Mouse (Mus musculus) lung, adult 18-20 months (tissue): Measurements from ENCODE around the gene Ppm1k.
"Not testable (repeated sequence)": the region's sequence is repeated elsewhere in the genome, so short reads cannot be mapped to it uniquely, and the experiment has no call there.

Experiments used
- DNase-seq, 2 experiments: peaks; one replicate each; pipeline ENCODE4 v3.0.0; 2022; ENCODE audit warnings: mixed read lengths in 2 of 2

Gene Ppm1k

DNA sequence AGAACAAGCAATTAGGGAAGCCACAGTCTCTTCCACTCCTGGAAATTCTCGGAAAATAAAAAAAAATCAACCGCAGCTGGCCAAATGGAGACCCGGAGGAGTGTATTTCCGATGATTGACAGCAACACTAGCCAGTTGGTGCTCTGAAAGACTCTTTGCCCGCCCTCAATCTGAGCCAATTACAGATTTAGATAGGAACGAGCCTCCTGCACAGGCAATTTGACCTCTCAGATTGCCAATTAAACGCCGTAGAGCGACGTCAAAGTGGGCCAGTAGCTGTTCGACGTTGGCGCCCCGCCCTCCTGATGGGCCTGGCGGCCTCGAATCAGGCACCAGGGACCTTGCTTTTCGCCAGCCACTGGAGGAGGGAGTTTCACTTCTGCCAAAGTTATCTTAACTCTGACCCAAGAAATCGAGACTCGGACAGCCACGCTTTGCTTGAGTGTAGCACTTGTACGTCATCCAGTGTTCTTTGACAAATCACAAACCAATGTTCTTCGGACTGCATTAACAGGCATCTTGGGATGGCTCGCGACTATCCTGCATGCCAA is at the start of gene Ppm1k:
TSS of gene Ppm1k (minus strand) at position 83 of the 551 bp plus-strand sequence.
- DNase-seq, result peak; percentile 100

DNA sequence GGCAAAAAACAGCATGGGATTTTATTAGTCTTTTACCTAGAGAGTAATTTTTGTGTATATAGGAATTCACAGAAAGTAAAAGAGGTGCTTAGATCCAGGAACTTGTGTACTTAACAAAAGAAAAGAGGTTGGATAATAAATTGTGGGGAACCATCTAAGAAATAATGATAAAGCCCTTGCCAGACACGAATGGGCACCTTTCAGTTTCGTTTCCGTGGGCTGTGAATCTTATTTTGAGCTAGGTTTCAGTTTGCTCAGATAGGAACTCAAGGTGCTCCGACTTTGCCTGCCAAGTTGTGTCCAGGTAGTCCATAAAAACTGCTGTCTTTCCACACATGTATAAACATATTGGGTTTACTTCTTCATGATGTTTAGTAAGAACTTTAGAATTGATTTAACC is 47.1 kb upstream of the Ppm1k start:
- peak in 1 of 2 experiments; percentile 30 for DNase-seq

DNA sequence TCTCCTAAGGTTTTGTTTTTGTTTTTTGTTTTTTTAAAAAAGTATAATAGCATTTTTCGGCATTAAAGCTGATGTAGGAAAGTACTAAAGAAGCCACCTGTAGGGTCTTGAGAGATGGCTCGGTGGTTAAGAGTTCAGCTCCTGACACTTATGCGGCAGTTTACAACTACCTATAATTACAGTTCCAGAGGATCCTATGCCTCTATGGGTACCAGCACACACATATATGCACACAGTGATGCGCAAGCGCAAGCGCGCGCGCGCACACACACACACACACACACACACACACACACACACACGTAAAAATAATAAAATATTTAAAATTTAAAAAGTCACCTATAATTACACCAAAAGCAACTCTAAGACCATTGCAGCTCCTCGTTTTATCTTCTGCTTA is 46.3 kb upstream of the Ppm1k start:
- DNase-seq, result no peak

DNA sequence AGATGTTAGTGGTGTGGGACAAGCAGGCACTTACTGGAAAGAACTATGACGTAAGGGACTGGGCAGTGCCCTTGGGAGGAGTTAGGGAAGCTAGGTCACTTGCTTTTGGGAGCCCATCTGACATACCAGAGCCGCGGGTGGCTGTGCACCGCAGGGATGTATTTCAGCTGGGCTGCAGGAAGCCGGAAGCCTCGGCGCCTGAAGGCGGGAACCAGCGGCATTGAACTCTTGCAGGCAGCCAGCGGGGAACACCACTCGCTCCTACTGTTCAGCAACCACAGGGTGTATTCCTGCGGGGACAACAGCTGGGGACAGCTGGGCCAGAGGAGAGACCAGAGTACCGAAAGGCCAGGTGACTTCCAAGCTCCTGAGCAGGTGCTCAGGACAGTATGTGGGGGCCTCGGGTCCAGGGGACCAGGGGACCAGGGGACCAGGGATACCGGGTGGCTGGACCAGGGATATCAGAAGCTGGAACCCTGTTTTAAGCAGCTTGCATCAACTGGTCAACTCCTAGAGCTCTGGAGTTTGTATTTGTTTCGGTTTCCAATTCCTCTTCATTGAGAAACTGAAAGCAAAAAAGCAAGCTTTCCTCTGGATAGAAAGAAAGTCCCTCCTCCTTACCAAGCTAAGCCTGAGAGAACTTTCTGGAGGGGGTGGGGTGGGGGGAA is 45.7 kb upstream of the Ppm1k start, which contains the start of gene Herc6:
TSS of gene Herc6 (plus strand) at position 120 of the 668 bp plus-strand sequence.
- DNase-seq, result peak; percentile 87 to 88

DNA sequence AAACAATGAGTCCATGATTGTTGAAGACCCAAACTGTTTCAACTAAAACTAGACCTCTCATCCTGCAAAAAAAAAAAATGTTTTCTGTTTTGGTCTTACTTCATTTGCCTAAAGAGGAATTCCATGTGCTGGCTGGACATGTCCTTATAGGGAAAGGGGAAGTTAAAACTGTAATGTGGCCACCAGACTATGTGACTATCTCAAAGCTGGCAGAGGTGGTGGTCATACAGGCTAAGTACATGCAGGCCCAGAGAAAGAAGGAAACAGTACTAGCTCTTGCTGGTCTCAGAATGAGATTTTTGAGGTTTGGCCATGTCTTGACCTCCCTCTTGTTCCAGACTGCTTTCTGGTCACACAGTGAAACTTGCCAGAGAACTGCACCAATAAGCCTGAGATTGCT is 36.3 kb upstream of the Ppm1k start:
- DNase-seq, result no peak

DNA sequence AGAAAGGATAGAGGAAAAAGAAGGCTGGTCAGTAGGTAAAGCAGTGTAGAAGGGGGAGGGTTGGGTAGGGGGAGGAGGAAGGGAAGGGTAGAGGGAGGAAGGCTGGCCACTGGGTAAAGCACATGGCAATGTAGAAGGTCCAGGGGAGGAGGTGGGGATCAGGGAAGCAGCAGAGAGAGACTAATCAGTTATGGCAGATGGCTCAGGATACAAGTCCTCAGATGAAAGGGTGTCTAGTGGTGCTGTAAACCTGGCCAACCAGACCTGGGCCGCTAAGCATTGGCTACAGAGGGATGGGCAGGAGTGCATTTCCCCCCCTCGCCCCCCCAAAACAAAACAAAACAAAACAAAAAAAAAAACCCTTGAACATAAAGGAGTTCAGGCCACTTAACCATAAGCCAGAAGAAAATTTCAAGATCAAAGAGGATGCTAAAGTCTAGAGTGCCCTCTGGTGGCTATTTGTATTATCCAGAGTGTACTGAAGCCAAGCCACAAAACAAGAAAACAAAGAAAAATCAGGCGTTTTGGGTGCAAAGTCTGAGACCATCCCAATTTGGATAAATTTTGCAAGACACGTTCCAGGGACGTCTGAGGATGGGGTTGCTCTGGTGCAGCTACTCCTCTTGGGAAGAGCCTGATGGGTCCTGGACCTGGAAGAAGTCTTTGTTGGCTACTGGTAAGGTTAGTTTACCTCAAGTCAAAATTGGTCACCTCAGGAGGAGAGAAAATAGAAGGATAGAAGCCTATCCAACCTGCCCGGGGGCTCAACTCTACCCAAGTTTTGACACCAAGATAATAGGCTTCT is 35.1 kb upstream of the Ppm1k start:
- DNase-seq, result peak in 1 of 2 experiments; percentile 43

DNA sequence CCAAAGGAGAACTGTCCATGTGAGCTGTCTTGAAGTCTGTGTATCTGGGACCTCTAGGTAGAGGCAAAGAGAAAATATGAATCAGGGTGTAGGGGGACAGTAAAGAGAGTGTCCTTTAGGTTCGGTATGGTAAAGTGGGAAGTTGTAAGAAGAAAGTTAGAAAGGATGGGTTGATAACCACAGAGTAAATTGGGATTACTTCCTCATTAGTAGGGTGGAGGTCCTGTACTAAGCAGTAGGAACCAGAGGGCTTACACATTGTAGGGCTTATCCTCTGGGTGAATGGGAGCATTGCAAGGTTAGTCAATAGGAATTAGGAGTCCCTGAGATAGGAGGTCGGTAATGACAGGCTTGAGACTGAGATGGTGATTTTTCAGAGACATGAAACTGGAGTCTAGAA is 32.4 kb upstream of the Ppm1k start:
- no peak for DNase-seq

DNA sequence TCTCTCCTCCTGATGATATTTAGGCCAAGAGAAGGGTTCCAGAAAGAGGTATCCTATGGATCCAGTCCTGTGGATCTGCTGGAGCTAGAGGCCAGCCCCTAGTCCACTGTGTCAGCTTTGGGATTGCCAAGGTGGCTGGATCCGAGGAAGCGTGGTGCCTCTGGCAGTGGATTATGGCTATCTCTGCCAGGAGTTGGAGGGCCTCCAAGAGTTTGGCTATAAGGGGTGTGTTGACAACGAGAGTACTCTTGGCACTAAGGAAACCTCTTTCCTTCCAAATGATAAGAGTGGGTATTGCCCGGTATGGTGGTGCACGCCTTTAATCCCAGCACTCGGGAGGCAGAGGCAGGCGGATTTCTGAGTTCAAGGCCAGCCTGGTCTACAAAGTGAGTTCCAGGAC is 30.2 kb upstream of the Ppm1k start:
- DNase-seq, result no peak

DNA sequence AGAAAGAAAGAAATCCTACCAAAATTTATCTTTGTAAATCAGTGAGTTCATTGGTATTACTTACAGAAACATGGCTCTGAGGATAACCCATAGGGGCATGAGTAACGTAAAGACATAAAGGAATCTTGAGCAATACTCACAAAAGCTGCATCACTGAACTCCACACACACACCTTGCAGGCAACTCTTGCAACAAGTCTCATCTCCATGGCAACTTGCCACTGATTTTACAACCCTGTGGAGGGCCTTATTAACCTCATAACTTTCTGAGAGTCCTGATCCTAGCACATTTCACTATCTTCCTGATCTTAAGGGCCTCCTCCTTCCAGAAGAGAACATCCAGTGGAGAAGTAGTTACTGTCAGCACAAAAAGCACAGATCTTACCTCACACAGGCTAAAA is 28.2 kb upstream of the Ppm1k start:
- no peak for DNase-seq

DNA sequence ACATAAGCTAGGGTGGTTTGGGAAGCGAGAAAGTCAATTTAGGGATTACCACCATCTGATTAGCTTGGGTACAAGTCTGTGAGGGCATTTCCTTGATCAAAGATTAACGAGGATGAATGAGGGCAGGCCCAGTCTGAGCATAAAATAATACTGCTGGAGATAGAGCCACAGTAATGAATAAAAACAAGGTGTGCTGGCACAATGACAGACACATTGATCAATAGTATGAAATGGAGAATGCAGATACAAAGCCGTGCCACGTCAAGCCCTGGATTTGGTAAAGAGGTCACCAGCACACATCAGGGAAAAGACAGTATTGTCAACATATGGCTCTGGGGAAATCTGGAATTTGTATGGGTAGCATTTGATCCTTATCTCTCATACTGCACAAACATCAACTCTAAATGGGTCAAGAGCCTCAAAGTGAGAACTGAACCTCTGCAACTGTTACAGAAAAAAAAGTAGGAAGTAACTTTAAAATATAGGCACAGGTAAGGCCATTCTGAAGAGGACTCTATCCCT is 22.6 kb upstream of the Ppm1k start:
- no peak for DNase-seq

DNA sequence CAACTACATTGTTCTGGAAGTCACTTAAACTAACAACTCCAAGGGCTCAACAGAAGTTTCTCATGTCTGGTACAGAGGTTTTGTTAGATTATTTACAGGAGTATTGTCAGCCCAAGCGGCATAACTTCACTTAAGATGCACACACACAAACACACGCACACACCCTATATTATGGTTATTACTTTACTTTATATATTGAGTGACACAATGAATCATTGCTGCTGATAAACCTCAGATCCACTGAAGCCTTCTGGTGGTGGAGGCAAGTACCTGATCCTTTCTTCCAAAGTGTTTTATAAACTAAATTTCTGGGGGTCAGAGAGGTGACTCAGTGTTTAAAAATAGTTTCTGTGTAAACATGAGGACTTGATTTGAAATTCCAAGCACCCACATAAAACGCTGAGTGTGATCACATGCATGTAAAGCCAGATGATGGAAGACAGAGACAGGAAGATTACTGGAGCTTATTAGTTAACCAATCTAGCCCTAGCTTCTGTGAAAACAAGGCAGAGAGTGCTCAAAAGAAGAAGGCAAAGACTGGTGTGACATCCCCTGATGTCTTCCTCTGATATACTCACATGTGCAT is 16.0 kb upstream of the Ppm1k start:
- DNase-seq, result no peak

DNA sequence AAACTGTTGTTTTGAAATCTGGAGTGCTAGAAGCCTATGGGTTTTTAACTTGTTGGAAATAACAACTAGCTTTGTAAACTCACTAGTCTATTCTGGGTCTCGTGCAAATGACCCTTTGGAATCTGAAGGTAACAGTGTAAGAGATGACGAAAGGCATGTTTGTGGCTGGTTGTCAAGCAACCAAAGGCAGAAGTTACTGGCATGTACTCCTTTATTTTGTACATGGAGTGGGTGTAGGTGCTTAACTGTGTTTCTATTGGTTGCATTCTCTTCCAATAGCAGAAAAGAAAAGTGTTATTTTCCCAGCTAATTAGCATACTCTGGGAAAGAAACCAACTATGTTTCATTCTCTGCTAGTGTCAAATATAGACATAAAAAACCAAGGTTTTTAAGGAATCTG is 9.6 kb upstream of the Ppm1k start:
- peak; percentile 22 to 62 for DNase-seq

DNA sequence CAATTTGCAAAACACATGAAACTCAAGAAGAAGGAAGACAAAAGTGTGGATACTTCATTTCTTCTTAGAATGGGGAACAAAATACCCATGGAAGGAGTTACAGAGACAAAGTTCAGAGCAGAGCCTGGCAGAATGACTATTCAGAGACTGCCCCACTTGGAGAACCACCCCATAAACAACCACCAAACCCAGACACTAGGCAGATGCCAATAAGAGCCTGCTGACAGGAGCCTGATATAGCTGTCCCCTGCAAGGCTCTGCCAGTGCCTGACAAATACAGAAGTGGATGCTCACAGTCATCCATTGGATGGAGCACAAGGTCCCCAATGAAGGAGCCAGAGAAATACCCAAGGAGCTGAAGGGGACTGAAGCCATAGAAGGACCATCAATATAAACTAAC is 8.3 kb upstream of the Ppm1k start:
- DNase-seq, result not testable (repeated sequence)

DNA sequence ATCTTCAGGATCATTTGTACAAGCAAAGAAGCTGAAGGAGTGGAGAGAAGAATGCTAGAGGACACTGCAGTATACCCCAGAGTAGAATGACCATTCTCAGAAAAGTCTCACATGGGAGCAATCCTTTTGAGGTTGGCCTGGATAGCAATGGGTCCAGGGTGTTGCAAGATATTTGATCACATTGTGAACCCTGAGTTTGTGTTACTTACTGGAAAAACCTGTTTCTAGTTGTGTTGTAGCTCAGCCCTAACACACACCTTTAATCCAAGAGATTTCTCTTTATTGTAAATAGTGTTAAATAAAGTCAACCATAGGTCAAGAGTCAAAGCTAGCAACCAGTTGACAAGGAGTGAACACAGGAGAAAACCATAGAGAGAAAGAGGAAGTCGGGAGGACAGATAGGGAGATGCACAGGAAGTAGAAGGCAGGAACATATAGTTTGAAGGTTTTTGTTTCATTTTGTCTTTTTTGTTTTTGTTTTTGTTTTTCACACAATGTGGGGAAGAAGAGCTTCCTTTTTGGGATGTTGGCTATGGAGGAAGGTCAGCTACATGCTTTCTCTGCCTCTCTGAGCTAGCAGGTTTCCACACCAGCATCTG is 6.6 kb upstream of the Ppm1k start:
- DNase-seq, result no peak

DNA sequence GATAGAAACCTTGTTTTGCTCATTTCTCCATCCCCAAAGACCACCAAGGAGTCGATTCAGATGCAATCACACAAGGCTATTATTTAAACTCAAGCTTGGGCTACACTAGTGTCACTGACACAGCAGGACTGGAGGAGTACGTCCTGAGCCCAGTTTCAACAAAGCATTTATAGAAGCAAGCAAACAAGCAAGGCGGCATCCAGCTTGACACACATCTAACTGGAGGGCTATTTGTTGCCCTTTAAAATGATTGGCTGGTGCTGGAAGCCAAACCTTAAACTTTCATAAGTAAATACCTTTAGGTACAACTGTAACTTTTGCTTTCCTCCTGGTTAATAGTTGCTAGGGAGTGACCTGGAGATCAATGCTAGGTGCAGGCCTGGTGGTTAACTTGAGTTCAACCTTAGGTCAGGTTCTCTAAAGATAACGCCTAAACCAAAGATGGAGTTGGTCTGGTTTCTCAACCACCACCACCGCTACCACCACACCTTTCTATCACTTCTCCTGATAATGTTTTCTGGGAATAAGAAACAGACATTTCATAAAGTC is 5.8 kb upstream of the Ppm1k start:
- DNase-seq, result peak in 1 of 2 experiments; percentile 13

DNA sequence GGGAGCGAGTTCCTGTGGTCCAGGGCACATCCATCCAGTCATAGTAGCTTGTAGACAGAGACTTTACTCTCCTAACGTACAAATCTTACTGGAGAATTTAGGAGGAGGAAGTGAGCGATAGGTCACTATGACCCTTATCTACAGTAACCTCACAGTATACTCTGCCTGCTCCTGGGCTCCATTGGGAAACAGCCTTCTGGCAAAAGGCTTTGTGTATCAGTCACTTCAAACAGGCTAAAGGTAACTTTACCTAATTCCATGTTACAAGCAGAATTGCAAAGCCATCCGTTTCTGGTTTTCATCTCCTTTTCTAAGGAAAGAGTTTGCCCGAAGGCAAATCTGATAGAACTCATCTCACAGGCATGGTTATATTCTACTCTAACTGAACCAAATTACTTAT is 2.6 kb upstream of the Ppm1k start:
- no peak for DNase-seq

DNA sequence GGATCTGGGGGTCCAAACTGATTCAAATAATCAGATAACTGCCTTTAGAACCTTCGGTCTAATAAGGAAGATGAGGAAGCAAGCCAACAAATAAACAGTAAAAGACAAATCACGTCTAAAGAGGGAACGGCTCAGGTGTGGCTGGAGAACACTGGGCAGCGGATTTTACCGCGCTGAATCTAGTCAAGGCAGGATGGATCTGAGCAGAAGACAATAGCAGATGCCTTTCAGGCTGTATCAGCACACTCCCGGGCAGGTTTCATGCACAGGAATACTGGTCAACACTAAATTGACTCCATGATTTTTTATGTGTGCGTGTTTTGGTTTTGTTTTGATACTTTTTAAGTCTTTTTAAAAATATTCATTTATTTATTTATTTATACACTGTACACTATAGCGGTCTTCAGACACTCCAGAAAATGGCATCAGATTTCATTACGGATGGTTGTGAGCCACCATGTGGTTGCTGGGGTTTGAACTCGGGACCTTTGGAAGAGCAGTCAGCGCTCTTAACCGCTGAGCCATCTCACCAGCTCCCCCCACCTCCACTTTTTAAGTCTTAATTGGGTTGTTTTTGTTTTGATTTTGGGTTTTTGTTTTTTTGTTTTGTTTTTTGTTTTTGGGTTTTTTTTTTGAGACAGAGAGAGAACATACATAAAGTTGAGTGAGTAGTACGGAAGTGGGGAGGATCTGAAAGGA is 852 bp upstream of the Ppm1k start:
- DNase-seq, result peak in 1 of 2 experiments; percentile 15

DNA sequence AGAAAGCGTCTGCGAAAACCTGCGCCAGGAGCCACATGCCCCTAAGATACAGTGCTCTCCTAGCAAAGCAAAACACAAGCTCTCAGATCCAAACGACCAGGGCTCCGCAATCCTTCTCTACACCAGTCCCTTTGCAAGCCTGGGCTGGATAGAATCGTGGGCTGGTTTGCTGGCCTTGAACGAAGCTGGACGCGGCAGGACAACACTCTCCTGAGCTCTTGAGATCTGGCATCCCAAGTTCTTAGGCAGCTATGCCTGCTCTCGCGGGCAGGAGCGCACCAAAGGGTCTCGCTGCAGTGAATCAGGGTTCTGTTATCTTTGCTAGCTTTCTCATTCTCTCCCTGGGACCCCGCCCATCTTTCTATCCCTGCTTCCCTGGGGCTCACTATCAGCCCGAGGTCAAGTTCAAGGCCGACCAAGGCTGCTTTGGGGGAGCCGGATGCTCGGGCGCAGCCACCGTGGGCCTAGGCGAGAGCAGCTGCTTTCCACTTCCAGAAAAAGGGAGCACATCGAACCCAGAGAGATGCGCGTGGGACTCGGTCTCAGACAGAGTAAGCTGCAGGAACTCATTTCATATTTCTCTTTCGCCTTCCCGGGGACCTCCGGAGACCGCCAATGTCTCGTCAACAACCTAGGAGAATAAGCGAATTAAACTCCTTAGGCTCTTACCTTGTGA is 519 bp downstream of the Ppm1k start:
- DNase-seq, result peak; percentile 33 to 35

DNA sequence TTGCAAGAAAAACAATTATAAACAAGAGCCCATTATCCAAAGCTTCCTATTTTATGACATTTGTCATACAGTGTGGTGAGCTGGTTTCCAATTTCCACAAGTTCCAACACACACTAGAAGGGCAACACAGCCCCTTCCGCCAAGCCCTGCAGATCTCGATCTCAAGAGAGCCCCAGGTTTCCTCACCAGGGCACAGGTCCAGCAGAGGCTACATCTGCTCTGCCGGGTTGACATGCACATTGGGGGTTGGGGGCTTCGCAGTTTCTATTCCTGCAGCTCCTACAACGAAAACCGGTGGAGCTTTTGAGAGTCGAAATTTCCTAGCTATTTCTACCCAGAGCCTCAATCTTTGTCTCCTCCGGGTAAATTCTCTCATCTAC is 1.0 kb downstream of the Ppm1k start:
- peak; percentile 17 to 26 for DNase-seq

DNA sequence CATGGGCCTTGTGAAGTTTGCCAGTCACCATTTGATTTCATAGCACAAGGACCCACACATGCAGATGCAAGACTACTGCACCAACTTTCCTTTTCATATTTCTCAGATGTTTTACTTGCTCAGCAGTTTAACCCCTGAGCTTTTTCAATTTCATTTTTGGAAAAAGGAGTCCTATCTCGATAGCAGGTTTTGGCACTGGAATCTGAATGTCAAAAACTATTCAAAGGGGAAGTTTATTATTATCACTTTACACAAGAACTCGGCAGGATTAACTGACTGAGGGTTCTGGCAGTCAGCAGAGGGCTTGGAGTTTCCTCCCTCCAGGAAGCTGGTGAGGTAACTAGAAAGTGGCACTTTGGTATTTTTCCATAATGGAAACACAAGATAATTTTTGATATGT is 1.9 kb downstream of the Ppm1k start:
- no peak for DNase-seq

DNA sequence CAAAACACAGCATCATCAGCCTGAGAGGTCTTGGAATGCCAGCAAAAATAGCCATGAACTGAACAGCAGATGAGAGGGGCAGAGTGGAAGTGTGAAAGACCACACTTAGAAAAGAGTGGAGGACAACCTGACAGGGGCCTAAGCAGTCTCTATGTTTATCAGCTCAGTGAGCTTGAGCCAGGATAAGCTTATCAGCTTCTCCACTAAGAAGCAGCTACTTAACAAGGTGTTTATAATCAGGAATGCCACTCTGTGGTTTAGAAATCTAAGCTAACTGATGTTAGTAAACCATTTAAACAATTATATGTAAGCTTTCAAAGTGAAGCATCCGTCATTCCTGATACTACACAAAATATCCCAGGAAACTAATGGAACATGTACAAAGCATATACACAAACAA is 3.2 kb downstream of the Ppm1k start:
- DNase-seq, result no peak
